Mouse (Mus musculus): ENCODE results near the gene Ackr3.

The Ackr3 gene

DNA sequence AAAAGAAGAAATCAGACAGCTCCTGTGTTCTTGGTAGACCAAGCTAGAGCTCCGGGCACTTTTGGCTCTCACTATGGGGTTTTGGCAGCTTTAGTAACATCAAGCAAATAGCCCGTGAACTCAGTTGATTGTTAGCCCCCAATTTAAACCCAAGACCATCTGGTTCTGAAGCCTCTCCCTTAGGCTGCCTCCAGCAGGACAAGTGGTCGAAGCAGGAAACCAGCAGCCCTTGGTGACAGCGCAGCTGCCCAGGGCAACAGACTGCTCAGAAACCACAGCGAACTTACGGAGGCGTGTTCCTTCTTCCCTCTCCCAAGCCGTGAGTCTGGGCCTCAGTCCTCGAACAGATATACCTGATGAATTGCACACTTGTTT, 24.5 kb downstream of the Ackr3 start:
- DNase-seq (ENCODE audit: extremely low spot score) = no peak

DNA sequence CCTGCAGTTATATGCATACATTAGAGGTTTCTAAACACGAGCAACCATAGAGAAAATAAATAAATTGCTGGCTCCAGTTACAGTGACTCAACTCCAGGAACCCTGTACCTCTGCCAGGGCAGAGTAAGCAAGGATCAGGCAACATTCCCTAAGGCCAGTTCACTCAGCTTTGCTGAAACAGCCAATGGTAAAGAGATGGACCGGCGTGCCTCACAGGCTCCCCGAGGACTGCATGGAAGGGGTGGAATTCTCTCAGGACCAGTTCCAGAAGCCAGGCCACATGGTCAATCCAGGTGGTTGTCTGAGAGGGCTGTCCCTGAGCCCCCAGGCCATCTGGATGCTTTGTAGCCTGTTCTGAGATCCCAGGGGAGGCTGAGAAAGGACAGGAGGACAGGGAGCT, 26.8 kb downstream of the Ackr3 start:
- DNase-seq (ENCODE audit: extremely low spot score) = no peak

DNA sequence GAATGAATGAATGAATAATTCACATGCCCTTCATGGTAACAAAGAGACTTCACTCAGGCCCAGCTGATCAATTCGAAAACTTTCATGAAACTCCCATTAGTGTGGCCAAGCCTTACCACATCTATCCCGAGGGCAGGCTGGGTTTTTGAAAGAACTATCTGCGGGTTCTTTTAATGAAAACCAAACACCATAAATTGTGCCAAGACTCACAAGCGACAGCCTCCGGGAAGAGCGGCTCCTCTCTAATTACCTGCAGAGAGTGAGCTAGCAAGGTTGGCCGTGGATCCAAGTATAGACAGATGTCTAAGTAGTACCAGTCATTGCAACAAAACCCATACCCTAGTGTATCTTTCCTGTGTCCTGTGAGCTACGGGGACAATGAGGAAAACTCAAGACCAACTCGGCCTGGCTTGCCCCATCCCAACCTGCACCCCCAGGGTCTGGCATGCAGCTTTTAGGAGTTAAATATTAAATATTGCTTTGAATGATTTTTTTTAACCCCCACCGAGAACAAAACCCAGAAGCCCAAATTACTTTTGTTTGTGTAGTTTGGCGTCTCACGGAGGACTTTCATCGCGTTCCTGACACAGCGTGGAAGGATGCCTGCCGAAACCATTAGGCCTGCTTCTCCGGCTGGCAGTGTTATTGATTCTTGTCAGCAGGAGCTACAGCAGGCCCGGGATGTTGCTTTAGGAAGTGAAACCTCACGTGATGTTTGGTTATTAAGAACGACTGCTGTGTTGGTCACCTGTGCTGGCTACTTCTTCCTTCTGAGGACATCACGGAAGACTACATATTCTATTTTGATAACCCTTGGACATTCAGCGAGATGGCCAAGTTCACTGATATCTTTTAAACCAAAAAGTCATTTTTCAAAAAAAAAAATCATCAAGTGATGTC, 28.1 kb downstream of the Ackr3 start:
- no peak for DNase-seq (ENCODE audit: extremely low spot score)

DNA sequence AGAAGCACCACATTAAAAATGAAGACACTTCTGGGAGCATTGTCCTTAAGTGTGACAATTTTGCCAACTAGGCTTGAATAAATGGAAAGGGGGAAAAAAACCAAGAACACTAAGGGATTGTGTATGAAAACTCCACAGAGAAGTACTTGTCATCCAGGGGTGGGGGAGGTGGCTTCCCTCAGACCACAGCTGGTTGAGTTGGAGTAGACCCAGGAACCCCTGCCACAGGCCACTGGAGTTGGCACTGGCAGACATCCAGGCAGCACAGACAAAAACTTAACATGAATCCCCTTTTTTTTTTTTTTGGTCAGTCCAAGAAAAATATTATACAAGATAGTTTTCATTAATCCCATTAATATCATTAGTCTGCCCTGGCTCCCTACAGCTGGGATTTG, 28.7 kb downstream of the Ackr3 start:
- DNase-seq (ENCODE audit: extremely low spot score) = no peak

DNA sequence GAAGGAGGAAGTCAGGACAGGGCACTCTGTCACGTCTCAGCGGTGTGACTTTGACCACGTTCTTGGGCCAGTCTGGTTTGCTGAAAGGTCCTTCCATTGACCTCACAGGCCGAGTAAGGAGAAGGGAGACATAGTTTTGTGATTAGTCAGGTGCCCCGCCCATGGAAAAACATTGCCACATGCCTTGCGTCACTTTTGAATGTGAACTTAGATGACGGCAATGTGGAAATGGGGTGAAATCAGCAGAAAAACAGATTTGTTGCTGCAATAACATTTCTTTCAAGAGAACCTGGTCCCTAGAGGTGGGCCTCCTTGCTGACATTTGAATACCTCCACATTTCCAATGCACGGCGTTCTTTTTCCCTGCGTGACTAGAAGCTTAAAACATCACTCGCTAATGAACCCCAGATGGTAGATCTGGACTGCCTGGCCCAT, 30.9 kb downstream of the Ackr3 start:
- DNase-seq (ENCODE audit: extremely low spot score) = no peak

DNA sequence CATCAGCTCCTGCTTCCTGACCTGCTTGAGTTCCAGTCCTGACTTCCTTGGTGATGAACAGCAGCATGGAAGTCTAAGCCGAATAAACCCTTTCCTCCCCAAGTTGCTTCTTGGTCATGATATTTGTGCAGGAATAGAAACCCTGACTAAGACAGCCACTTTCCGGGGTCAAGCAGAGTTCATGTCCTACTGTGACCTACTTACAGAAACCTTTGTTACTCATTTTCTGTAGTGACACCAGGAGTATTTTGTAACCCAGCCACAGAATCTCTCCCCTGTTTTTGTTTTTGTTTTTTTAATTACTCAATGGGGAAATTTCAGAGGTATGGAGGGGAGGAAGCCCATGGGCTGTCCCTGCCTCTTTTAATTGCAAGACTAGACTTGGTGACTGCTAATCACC, 32.9 kb downstream of the Ackr3 start:
- no peak for DNase-seq (ENCODE audit: extremely low spot score)

DNA sequence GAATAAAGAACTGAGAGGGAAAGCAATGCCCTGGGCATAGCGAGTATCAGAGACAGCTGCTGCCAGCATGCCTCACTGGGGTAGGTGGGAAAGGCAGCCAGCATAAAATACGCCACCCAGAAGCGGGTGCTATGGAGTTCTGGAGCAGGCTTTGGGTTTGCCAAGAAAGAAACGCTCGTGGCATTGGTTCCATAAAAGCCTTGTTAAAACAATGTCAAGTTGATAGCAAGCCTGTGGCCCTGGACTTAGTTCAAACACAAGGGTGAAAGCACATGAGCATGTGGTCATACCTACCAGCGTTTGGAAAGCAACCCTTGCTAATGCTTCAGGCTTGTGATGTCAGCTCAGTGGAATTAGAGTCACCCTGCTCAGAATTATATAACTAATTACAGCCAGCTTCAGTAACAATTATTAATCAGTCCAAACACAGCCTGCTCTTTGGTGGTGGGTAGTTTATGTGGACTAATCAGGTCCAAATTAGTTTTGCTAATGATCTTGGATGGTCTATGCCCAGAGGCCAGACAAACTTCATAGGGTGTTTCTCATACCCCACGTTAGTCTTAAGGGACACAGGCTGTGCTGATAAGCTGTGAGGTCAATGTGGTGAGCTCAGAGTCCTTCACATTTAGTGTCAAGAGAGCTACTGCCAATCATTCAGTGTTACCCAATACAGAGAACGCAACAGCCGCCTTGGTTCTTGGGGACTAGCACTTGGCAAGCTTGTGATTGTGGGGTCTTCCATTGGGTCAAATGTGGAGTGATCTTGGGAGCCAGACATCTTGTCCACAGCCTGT, 34.5 kb downstream of the Ackr3 start:
- no peak for DNase-seq (ENCODE audit: extremely low spot score)

DNA sequence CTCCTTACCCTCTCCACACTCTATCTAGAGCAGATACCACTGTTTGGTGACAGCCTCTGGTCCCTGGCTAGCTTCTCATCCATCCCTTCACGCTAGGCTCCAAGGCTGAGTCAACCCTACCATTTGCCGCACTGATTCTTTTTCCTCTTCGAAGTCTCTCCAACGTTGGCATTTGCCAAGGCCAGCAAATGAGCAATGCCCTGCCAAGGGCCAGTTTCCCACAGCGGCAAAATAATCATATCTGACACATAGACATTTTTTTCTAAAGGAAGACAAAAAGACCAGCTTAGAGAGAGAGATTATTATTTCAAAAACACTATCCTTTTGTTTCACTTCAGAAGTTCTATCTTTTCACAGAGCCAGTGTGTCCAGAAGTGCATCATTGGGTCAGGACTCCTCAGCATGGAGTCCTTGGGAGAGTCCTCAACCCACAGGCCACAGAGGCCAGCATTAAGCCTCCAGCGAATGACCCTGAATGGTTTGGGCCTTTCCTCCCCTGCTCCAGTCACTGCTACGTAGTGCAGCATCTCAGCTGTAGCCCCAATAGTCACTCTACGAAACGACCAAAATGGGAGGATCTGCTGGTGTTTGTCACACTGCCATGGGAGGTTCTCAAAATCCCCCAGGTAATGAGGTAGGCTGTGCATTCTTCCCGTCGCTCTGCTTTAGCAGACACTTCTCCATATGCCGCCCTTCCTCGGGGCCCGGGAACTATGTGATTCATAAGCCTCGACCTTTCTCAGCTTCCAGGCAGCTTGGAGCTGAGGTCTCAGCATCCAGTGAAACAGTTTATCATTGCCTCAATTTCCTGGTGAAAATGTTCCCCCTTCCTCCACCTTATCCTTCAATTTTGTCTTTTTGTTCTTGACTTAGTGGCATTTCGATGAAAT, 35.8 kb downstream of the Ackr3 start:
- no peak for DNase-seq (ENCODE audit: extremely low spot score)

DNA sequence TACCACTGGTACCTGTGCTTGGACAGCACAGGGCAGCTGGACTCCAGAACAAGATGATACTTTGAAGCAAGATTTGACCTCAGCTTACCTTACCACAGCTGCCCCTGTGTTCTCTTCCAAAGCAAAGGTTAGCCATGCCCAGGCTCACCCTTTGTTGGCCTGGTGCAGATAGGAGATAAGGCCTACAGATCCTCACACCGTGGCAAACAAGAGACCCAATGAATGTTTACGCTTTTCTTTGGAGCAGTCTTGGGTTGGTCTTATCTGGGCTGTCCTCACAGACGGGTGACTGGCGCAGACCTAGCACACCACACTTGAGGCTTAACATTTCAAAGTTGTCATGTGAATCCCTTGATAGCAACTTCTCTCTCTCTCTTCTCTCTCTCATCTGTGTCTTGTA, 36.5 kb downstream of the Ackr3 start:
- DNase-seq (ENCODE audit: extremely low spot score) = no peak

DNA sequence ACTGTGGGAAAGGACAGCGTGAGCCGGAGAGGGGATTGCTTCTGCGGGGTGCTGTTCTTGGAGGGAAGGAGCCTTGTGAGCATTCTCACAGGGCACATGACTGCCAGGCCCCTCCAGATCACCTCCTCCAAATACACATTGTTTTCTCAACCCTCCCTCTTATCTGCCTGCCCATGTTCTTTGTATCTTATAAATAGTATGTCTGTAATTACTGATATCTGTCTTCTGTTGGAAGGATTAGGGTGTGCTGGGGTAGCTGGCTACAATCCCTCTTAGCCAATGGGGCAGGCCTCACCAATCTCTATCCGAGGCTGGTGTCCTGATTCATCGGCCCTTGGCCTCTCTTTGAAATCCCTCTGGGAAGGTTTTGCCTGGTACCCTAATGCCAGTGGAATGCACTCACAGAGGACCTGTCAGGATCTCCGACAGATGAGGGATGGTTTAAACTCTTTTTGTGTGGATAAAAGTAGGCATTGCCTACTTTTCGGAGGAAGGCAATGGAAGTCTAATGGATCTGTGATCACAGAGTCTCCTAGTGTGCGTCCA, 38.7 kb downstream of the Ackr3 start:
- DNase-seq (ENCODE audit: extremely low spot score) = no peak

DNA sequence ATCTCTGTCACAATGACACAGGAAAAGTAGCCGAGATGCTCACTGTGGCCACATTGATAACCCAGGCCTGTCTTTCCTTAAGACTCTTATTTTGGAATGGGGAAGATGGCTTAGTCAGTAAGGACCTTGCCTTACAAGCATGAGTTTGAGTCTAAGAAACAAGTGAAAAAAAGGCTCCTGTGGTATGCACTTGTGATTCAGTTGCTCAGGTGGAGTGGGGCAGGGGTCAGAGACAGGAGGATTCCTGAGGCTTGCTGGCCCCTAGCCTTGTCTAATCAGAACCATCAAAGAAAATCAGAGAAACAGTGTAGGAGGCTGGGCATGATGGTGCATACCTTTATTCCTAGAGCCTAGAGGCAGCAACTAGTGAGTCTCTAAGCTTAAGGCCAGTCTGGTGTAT, 40.8 kb downstream of the Ackr3 start:
- no peak for DNase-seq (ENCODE audit: extremely low spot score)

DNA sequence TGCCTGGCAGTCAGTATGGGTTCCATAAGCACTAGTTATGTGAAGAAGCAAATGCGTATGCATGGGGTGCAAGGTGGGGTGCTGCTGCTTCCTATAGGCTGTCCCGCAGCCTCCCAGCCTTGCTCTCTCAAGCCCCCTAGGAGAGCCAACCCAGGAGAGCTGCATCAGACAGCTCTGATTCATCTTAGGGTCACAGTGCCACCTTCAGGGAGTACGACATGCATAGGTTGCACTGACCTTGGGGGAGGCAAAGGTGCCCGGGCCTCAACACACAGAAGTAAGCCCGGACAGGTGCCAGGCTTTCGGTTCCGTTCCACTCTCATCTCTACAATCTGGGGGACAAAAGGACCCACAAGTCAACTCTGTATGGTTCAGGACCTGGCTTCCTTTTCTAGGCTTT, 41.8 kb downstream of the Ackr3 start:
- no peak for DNase-seq (ENCODE audit: extremely low spot score)

DNA sequence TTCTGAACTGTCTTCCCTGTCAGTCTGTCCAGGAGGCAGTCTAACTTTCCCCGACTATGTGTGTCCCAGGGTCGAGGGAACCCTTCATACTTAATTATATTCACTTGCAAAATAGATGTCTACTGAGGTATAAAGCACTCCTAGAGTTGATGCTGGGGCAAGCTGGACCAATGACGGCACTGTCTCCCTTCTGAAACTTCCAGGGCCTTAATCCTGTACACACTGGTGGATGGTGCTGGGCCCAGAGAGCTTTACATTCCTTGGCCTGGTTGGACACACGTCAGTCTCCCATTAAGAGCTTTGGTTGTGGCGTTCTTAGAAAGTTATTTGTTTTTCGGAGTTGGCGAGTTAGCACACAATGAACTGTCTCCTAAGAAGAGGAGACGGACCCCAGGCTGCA, 42.3 kb downstream of the Ackr3 start:
- no peak for DNase-seq (ENCODE audit: extremely low spot score)

DNA sequence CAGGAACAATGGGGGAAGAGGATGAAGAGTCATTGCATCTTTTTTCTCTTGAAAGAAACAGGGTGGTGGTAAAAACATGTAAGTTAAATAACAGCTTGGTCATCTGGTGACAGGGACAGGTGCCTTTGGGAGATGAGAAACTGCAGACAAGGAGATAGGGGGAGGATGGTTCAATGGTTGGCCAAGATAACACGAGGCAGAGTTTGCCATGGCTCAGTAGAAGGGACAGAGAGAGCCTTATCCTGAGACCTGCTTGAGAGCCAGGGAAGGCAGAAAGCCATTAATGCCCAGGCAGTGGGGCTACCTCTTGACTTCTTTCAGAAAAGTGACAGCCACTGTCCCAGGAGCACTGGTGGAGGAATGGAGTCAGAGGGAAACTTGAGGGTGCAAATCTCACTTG, 43.0 kb downstream of the Ackr3 start:
- DNase-seq (ENCODE audit: extremely low spot score) = no peak

DNA sequence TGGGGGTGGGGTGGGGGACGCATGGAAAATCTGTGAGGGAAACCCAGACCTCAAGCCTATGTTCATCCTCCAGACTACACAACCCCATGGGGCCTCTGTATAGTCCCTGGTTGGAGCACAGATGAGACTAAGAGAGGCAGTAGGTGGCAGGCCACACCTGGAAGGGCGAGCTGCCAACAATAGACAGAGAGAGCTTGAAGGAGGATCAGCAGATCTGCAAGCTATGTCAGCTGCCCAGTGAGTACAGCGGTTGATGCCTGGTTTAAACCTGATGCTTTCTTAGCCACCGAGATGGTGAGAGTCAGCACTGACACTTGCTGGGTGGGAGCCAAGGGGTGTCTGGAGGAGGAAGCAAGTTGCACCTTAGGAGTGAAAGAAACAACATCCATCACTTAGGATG, 43.5 kb downstream of the Ackr3 start:
- DNase-seq (ENCODE audit: extremely low spot score) = no peak

DNA sequence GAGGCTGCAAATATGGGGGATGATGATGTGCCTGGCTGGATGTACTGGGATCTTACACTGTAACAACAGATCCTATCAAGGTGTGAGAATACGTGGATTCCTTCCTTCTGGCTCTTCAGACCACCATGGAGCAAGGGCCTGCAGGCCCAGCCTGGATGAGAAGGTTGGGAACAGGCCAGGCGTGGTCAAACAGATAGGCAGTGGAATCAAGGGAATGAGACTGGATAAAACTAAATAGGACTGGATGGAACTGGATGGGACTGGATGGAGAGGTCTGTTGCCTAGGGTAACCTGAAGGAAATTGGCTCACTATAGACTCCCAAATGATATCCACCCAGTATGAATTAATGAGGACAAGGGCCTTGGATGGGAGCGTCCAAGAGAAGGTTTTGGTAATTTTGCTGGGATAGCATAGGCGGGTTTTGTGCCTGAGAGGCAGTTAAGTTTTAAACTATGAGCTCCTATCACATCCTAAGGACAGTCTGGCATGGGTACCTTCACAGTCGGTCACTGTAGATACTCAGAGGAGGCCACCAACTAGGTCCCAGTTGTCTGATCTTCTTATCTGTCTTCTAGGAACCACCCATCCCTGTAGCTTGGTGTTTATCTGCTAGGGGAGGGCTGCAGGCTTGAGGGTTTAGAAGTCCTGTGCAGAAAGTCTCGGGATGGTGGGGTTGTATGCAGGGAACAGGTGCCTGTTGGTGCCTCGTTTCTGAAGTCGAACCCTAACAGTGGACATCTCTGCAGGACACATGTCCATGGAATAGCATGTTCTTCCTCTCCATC, 44.2 kb downstream of the Ackr3 start:
- DNase-seq (ENCODE audit: extremely low spot score) = no peak

DNA sequence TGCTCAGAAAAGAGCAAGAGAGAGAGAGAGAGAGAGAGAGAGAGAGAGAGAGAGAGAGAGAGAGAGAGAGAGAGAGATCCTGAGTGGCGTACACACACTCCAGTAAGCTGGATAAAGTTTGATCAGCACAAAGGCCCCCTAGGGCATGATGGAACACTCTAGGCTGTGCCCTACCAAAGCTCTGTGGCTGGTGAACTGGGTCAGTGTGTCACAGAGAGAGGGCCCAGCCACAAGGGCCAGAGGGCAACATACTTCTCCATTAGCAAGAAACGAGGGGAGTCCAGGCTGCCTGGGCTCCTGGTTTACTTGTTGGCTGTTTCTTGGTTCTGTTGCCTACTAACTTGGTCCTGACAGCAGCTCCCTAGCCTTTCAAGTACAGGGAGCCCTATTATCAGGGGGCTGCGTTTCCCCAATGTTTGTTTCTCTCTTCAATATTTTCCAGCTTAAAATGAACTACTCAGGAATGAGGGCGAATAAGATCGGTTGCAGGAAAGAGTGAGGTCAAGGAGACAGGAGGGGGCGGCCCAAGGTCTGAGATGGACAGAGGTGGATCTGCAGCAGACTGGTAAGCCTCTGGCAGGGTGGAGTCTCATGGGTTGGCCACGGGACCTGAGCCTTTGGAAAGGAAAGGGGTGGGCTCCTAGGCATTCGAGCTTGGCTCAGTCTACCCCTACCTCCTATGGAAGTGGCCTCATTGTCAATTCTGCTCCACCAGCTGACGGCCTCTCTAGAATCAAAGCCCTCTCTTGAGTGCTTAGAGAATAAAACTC, 45.4 kb downstream of the Ackr3 start:
- DNase-seq (ENCODE audit: extremely low spot score) = no peak

DNA sequence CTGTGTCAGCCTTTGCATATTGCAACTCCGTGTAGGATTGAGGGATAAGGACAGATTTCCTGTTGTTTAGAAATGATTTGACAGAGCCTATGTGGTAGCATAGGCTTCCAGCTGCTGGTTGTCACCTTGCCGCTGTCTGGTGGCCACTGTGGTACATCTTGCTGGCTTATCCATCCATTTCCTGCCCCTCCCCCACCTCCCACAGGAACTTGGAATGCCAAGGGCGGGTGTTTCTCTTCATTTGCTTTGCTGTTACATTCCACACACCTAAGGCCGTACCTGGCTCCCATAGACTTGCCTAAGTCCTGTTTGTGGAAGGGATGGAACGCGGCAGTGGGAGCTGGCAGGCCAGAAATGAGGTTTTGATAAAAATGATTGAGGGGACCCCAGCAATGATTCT, 46.6 kb downstream of the Ackr3 start:
- no peak for DNase-seq (ENCODE audit: extremely low spot score)

DNA sequence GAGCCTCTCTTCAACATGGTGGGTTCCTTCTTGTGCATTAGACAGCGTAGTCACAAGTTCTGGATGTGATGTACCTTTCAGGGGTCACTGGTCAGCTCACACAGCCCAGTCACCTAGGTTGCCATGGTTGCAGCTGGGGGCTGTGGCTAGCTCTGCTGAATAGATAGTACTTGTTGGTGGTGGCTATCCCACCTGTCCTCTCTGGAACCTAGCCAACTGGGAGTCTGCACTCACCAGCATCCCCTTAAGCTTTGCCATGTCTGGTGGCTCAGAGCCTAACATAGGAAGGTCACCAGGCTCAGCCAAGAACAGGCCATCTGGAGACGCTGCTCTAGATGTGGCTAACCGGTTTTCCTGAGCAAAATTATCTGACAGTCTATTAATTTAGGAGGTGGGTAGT, 47.4 kb downstream of the Ackr3 start:
- no peak for DNase-seq (ENCODE audit: extremely low spot score)

DNA sequence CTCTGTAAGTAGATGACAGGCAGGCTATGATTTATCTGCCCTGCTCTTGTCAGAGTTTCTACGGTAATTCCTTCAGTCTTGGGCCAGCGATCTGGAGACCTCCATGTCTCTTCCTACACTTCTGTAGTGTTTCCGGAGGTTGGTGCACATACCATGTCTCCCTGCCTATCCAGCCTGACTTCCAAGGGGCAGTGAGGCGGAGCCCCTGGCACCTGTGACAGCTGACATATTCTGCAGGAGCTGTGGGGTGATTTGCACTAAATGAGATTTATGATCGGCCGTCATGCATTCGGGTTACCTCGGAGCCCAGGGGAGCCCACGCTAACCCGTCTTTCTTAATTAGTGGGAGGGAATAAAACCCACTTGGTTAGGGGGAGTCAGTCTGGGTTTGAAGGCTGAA, 49.7 kb downstream of the Ackr3 start:
- DNase-seq (ENCODE audit: extremely low spot score) = no peak
